Mouse (Mus musculus) heart, embryonic 11.5 days (tissue): Measurements from ENCODE around the gene Pcyt1b. TPM values are rescaled to one million over a fixed set of nuclear protein-coding genes. Genes with fewer than 3 reads are reported as not detected.

ENCODE experiments used
- ATAC-seq: fragments of 200-750 bp; cut with Nextera tagmentation; replicated peaks from 2 replicates; pipeline ENCODE4 v1.8.0; 2017; ENCODE audit warnings: moderate library complexity; ENCODE audit not compliant: insufficient number of reproducible peaks, low FRiP score, low TSS enrichment
- H3K27ac ChIP-seq: fragments of 300-500 bp; sonication (generic); 2 replicates; pipeline ENCODE4 v1.5.1; 2014; ENCODE audit warnings: mild to moderate bottlenecking, low read depth, low read length
- H3K27me3 ChIP-seq: fragments of 300-500 bp; sonication (generic); 2 replicates; pipeline ENCODE4 v1.6.1; 2014; ENCODE audit warnings: mild to moderate bottlenecking, low read length, mixed read lengths; ENCODE audit not compliant: control insufficient read depth, insufficient read depth
- H3K36me3 ChIP-seq: fragments of 300-500 bp; sonication (generic); 2 replicates; pipeline ENCODE4 v1.6.1; 2014; ENCODE audit warnings: mild to moderate bottlenecking, low read length, moderate library complexity, mixed read lengths; ENCODE audit not compliant: control insufficient read depth, insufficient read depth
- H3K4me1 ChIP-seq: fragments of 300-500 bp; sonication (generic); 2 replicates; pipeline ENCODE4 v1.6.1; 2014; ENCODE audit warnings: low read length; ENCODE audit not compliant: control insufficient read depth, insufficient read depth
- H3K4me2 ChIP-seq: fragments of 300-500 bp; sonication (generic); 2 replicates; pipeline ENCODE4 v1.6.1; 2014; ENCODE audit warnings: mild to moderate bottlenecking, moderate library complexity
- H3K4me3 ChIP-seq: fragments of 300-500 bp; sonication (generic); 2 replicates; pipeline ENCODE4 v1.5.1; 2014; ENCODE audit warnings: low read depth, low read length
- H3K9ac ChIP-seq: fragments of 300-500 bp; sonication (generic); 2 replicates; pipeline ENCODE4 v1.6.1; 2014; ENCODE audit warnings: mild to moderate bottlenecking, low read depth, low read length, moderate library complexity
- H3K9me3 ChIP-seq: fragments of 300-500 bp; sonication (generic); replicated peaks from 2 replicates; pipeline ENCODE4 v1.6.1; 2016; ENCODE audit warnings: low read length; ENCODE audit not compliant: control insufficient read depth
- WGBS: fragments of 180-500 bp; shearing (Covaris S2); extraction: QIAGEN DNeasy Blood & Tissue Kit; methylation state at CpG from one replicate; pipeline ENCODE4 v1.1.7; 2014; ENCODE audit not compliant: insufficient replicate concordance; 5-methylcytosine and 5-hydroxymethylcytosine counted together
- polyA plus RNA-seq: library from polyadenylated mRNA; unstranded; fragments of >200 nt; fragmentation: Nextera tagmentation; extraction: Ambion mirVana; gene quantifications from 2 replicates; pipeline ENCODE4 v1.2.1, GENCODE M21; 2014

Gene Pcyt1b
- polyA plus RNA-seq, 1 experiment from 2014 or later = 3.4 TPM

- Histone ChIP-seq H3K27me3 (no peaks in the 10 kb centered on the region), H3K4me3 (no peak overlapping the region), H3K9me3 (no peaks in the 10 kb centered on the region), H3K36me3 (no peaks in the 10 kb centered on the region), H3K4me1 (no peaks in the 10 kb centered on the region), H3K27ac (no peak overlapping the region), H3K9ac (no peak overlapping the region), H3K4me2 (no peak overlapping the region)
- 69% methylated on average over 11 of the region's 11 CpGs for WGBS
- ATAC-seq = no peak
Observed at GRCm38 (mm10) chrX:93755210-93755842, 100.7 kb downstream of the Pcyt1b start.

GRCm38 (mm10) chrX:93756867-93757455, 102.3 kb downstream of the Pcyt1b start:
- no peaks in the 10 kb centered on the region for H3K9me3 ChIP-seq
- no peaks in the 10 kb centered on the region for H3K27me3 ChIP-seq
- H3K36me3 ChIP-seq = no peaks in the 10 kb centered on the region
- 57% methylated on average over 7 of the region's 7 CpGs for WGBS
- H3K4me1 ChIP-seq = no peaks in the 10 kb centered on the region
- ATAC-seq = no peak
- H3K9ac ChIP-seq = no peak overlapping the region
- H3K4me2 ChIP-seq = no peak overlapping the region
- H3K4me3 ChIP-seq = no peak overlapping the region
- H3K27ac ChIP-seq = no peak overlapping the region

- no peaks in the 10 kb centered on the region for H3K36me3 ChIP-seq
- H3K4me3 ChIP-seq = no peak overlapping the region
- H3K4me1 ChIP-seq = no peaks in the 10 kb centered on the region
- no peak for ATAC-seq
- no peaks in the 10 kb centered on the region for H3K27me3 ChIP-seq
- no peak overlapping the region for H3K9ac ChIP-seq
- no peak overlapping the region for H3K27ac ChIP-seq
- H3K4me2 ChIP-seq = no peak overlapping the region
- no peaks in the 10 kb centered on the region for H3K9me3 ChIP-seq
- 70% methylated on average over 3 of the region's 3 CpGs for WGBS
Observed at GRCm38 (mm10) chrX:93760770-93761169, 106.1 kb downstream of the Pcyt1b start.

- no peaks in the 10 kb centered on the region for H3K9me3 ChIP-seq
- H3K27ac ChIP-seq = no peak overlapping the region
- no peak overlapping the region for H3K4me3 ChIP-seq
- no peak for ATAC-seq
- WGBS = 67% methylated on average over 1 of the region's 1 CpGs
- H3K36me3 ChIP-seq = no peaks in the 10 kb centered on the region
- H3K4me1 ChIP-seq = no peaks in the 10 kb centered on the region
- H3K9ac ChIP-seq = no peak overlapping the region
- no peaks in the 10 kb centered on the region for H3K27me3 ChIP-seq
- no peak overlapping the region for H3K4me2 ChIP-seq
Observed at GRCm38 (mm10) chrX:93789562-93789961, 134.9 kb downstream of the Pcyt1b start.

- H3K36me3 ChIP-seq = no peaks in the 10 kb centered on the region
- H3K4me3 ChIP-seq = no peak overlapping the region
- ATAC-seq = no peak
- H3K27me3 ChIP-seq = no peaks in the 10 kb centered on the region
- H3K27ac ChIP-seq = no peak overlapping the region
- H3K9me3 ChIP-seq = no peaks in the 10 kb centered on the region
- H3K4me1 ChIP-seq = no peaks in the 10 kb centered on the region
- no peak overlapping the region for H3K9ac ChIP-seq
- no peak overlapping the region for H3K4me2 ChIP-seq
Observed at GRCm38 (mm10) chrX:93793168-93793567, 138.5 kb downstream of the Pcyt1b start.

Other genes with a start within 250 kb of the Pcyt1b start
- gene Pola1, start 22.7 kb upstream of the Pcyt1b start, polyA plus RNA-seq = 13.5 and 13.7 TPM in 2 replicates
- gene Pdk3, start 177.3 kb downstream of the Pcyt1b start, polyA plus RNA-seq = 170 and 181 TPM in 2 replicates